Mouse (Mus musculus) heart, embryonic 11.5 days (tissue): ENCODE measurements around the gene Kdm5b. TPM values are rescaled to one million over a fixed set of nuclear protein-coding genes. Genes with fewer than 3 reads are reported as not detected.
"Not testable (repeated sequence)": the region's sequence is repeated elsewhere in the genome, so short reads cannot be mapped to it uniquely, and the experiment has no call there.

Source experiments
- ATAC-seq: fragments of 200-750 bp; cut with Nextera tagmentation; replicated peaks from 2 replicates; pipeline ENCODE4 v1.8.0; 2017; ENCODE audit warnings: moderate library complexity; ENCODE audit not compliant: insufficient number of reproducible peaks, low FRiP score, low TSS enrichment
- H3K27ac ChIP-seq: fragments of 300-500 bp; sonication (generic); 2 replicates; pipeline ENCODE4 v1.5.1; 2014; ENCODE audit warnings: mild to moderate bottlenecking, low read depth, low read length
- H3K27me3 ChIP-seq: fragments of 300-500 bp; sonication (generic); 2 replicates; pipeline ENCODE4 v1.6.1; 2014; ENCODE audit warnings: mild to moderate bottlenecking, low read length, mixed read lengths; ENCODE audit not compliant: control insufficient read depth, insufficient read depth
- H3K36me3 ChIP-seq: fragments of 300-500 bp; sonication (generic); 2 replicates; pipeline ENCODE4 v1.6.1; 2014; ENCODE audit warnings: mild to moderate bottlenecking, low read length, moderate library complexity, mixed read lengths; ENCODE audit not compliant: control insufficient read depth, insufficient read depth
- H3K4me1 ChIP-seq: fragments of 300-500 bp; sonication (generic); 2 replicates; pipeline ENCODE4 v1.6.1; 2014; ENCODE audit warnings: low read length; ENCODE audit not compliant: control insufficient read depth, insufficient read depth
- H3K4me2 ChIP-seq: fragments of 300-500 bp; sonication (generic); 2 replicates; pipeline ENCODE4 v1.6.1; 2014; ENCODE audit warnings: mild to moderate bottlenecking, moderate library complexity
- H3K4me3 ChIP-seq: fragments of 300-500 bp; sonication (generic); 2 replicates; pipeline ENCODE4 v1.5.1; 2014; ENCODE audit warnings: low read depth, low read length
- H3K9ac ChIP-seq: fragments of 300-500 bp; sonication (generic); 2 replicates; pipeline ENCODE4 v1.6.1; 2014; ENCODE audit warnings: mild to moderate bottlenecking, low read depth, low read length, moderate library complexity
- H3K9me3 ChIP-seq: fragments of 300-500 bp; sonication (generic); replicated peaks from 2 replicates; pipeline ENCODE4 v1.6.1; 2016; ENCODE audit warnings: low read length; ENCODE audit not compliant: control insufficient read depth
- WGBS: fragments of 180-500 bp; shearing (Covaris S2); extraction: QIAGEN DNeasy Blood & Tissue Kit; methylation state at CpG from one replicate; pipeline ENCODE4 v1.1.7; 2014; ENCODE audit not compliant: insufficient replicate concordance; 5-methylcytosine and 5-hydroxymethylcytosine counted together
- polyA plus RNA-seq: library from polyadenylated mRNA; unstranded; fragments of >200 nt; fragmentation: Nextera tagmentation; extraction: Ambion mirVana; gene quantifications from 2 replicates; pipeline ENCODE4 v1.2.1, GENCODE M21; 2014

Kdm5b gene
- polyA plus RNA-seq, 1 experiment from 2014 or later = 34.9 TPM

- WGBS = 92% methylated on average over 10 of the region's 10 CpGs
Observed at GRCm38 (mm10) chr1:134533710-134534109, 26.3 kb upstream of the Kdm5b start.

GRCm38 (mm10) chr1:134535054-134535453 is 24.9 kb upstream of the Kdm5b start:
- Histone ChIP-seq H3K9ac (no peak overlapping the region), H3K27me3 (no peaks in the 10 kb centered on the region), H3K9me3 (no peaks in the 10 kb centered on the region), H3K4me3 (no peak overlapping the region), H3K4me1 (no peaks in the 10 kb centered on the region), H3K4me2 (no peak overlapping the region), H3K36me3 (no peaks in the 10 kb centered on the region), H3K27ac (no peak overlapping the region)
- no peak for ATAC-seq
- 85% methylated on average over 1 of the region's 1 CpGs for WGBS

More at GRCm38 (mm10) chr1:134533710-134534109, 26.3 kb upstream of the Kdm5b start:
- H3K4me2 ChIP-seq, H3K9me3 ChIP-seq, H3K27ac ChIP-seq, ATAC-seq, H3K36me3 ChIP-seq, H3K4me3 ChIP-seq, H3K9ac ChIP-seq, H3K27me3 ChIP-seq, H3K4me1 ChIP-seq: not testable (repeated sequence)

GRCm38 (mm10) chr1:134535513-134535912 is 24.5 kb upstream of the Kdm5b start:
- Histone ChIP-seq H3K4me1 (no peaks in the 10 kb centered on the region), H3K4me2 (no peak overlapping the region), H3K9me3 (no peaks in the 10 kb centered on the region), H3K27me3 (no peaks in the 10 kb centered on the region), H3K9ac (no peak overlapping the region), H3K4me3 (no peak overlapping the region), H3K27ac (no peak overlapping the region), H3K36me3 (no peaks in the 10 kb centered on the region)
- no peak for ATAC-seq
- WGBS = 62% methylated on average over 3 of the region's 3 CpGs

GRCm38 (mm10) chr1:134540610-134541009 is 19.4 kb upstream of the Kdm5b start:
- 90% methylated on average over 10 of the region's 10 CpGs for WGBS
- no peak for ATAC-seq
- Histone ChIP-seq H3K9ac (no peak overlapping the region), H3K36me3 (no peaks in the 10 kb centered on the region), H3K4me2 (no peak overlapping the region), H3K27me3 (no peaks in the 10 kb centered on the region), H3K27ac (no peak overlapping the region), H3K4me1 (no peaks in the 10 kb centered on the region), H3K9me3 (no peaks in the 10 kb centered on the region), H3K4me3 (no peak overlapping the region)

- no peaks in the 10 kb centered on the region for H3K9me3 ChIP-seq
- no peak overlapping the region for H3K4me2 ChIP-seq
- no peak overlapping the region for H3K9ac ChIP-seq
- H3K4me1 ChIP-seq = no peaks in the 10 kb centered on the region
- H3K36me3 ChIP-seq = no peaks in the 10 kb centered on the region
- no peak overlapping the region for H3K27ac ChIP-seq
- no peak for ATAC-seq
- H3K4me3 ChIP-seq = no peak overlapping the region
- WGBS = 69% methylated on average over 4 of the region's 4 CpGs
- H3K27me3 ChIP-seq = no peaks in the 10 kb centered on the region
Observed at GRCm38 (mm10) chr1:134548231-134548630, 11.7 kb upstream of the Kdm5b start.

- Histone ChIP-seq H3K36me3 (no peaks in the 10 kb centered on the region), H3K27me3 (no peaks in the 10 kb centered on the region), H3K9ac (no peak within 1 kb of the TSS), H3K9me3 (no peaks in the 10 kb centered on the region), H3K27ac (no peak within 1 kb of the TSS), H3K4me2 (no peak within 1 kb of the TSS), H3K4me3 (no peak within 1 kb of the TSS), H3K4me1 (no peaks in the 10 kb centered on the region)
- ATAC-seq = no peak
- WGBS = 43% methylated on average over 7 of the region's 7 CpGs
Observed at GRCm38 (mm10) chr1:134549632-134550132, 10.3 kb upstream of the Kdm5b start, which contains the start of gene Mgat4e. TSS of gene Mgat4e (minus strand) at chr1:134549682.

GRCm38 (mm10) chr1:134551869-134552268 is 8.1 kb upstream of the Kdm5b start:
- 74% methylated on average over 3 of the region's 3 CpGs for WGBS
- no peaks in the 10 kb centered on the region for H3K9me3 ChIP-seq
- H3K4me3 ChIP-seq = no peak overlapping the region
- no peak for ATAC-seq
- no peak overlapping the region for H3K9ac ChIP-seq
- H3K27ac ChIP-seq = no peak overlapping the region
- no peak overlapping the region for H3K4me2 ChIP-seq
- no peaks in the 10 kb centered on the region for H3K27me3 ChIP-seq
- H3K36me3 ChIP-seq = no peaks in the 10 kb centered on the region
- H3K4me1 ChIP-seq = peaks cover 12% of the 10 kb centered on the region

GRCm38 (mm10) chr1:134552396-134552795 is 7.6 kb upstream of the Kdm5b start:
- H3K4me3 ChIP-seq = no peak overlapping the region
- H3K4me1 ChIP-seq = peaks cover 15% of the 10 kb centered on the region
- no peak overlapping the region for H3K4me2 ChIP-seq
- WGBS = 49% methylated on average over 3 of the region's 3 CpGs
- no peaks in the 10 kb centered on the region for H3K9me3 ChIP-seq
- H3K9ac ChIP-seq = no peak overlapping the region
- no peaks in the 10 kb centered on the region for H3K36me3 ChIP-seq
- H3K27ac ChIP-seq = no peak overlapping the region
- no peaks in the 10 kb centered on the region for H3K27me3 ChIP-seq
- ATAC-seq = no peak

- H3K9me3 ChIP-seq = no peaks in the 10 kb centered on the region
- no peak overlapping the region for H3K9ac ChIP-seq
- 22% methylated on average over 13 of the region's 13 CpGs for WGBS
- H3K27ac ChIP-seq = no peak overlapping the region
- H3K36me3 ChIP-seq = no peaks in the 10 kb centered on the region
- peaks cover 15% of the 10 kb centered on the region for H3K4me1 ChIP-seq
- H3K27me3 ChIP-seq = no peaks in the 10 kb centered on the region
- no peak for ATAC-seq
- peak overlapping the region; percentile 69 for H3K4me3 ChIP-seq
- peak overlapping the region; percentile 96 for H3K4me2 ChIP-seq
Observed at GRCm38 (mm10) chr1:134555240-134555870, 4.6 kb upstream of the Kdm5b start.
